Mouse (Mus musculus): ENCODE measurements around the gene Osbpl3.

GRCm38 (mm10) chr6:50460246-50460645 is 4.2 kb upstream of the Osbpl3 start:
- TF ChIP-seq CTCF (IDR thresholded peaks at IDR 0.05; ENCODE audit: borderline replicate concordance, insufficient read depth, low read depth, low read length) (no peak), POLR2A (IDR thresholded peaks at IDR 0.05; ENCODE audit: borderline replicate concordance, insufficient read depth, low read length) (no peak)
